Comparison of ENCODE assay signal across 8 mouse cellular contexts in genomic region chr16:57391171-57391570, GRCm38 (mm10). TPM values are rescaled to one million over a fixed set of nuclear protein-coding genes. Genes with fewer than 3 reads are reported as not detected.
DNase-seq lines count a peak whose midpoint lies in the region; ATAC-seq lines count a peak whose summit lies in the region.
"Not testable (repeated sequence)": the region's sequence is repeated elsewhere in the genome, so short reads cannot be mapped to it uniquely, and the experiment has no call there.
"Had no signal": no experiment of that assay in that cellular context is flagged by ENCODE, and none has a peak within 500 bp of the region (broad histone marks: within the 10 kb centered on the region; RNA-seq: fewer than 3 reads in every experiment).

No protein-coding gene starts in this region.

- H3K27me3 ChIP-seq in liver, embryonic 13.5 days = not testable (repeated sequence)

- not testable (repeated sequence) for H3K4me1 ChIP-seq in liver, embryonic 13.5 days (replicated peaks)

- H3K36me3 ChIP-seq in liver, embryonic 13.5 days = not testable (repeated sequence)

- not testable (repeated sequence) for H3K9ac ChIP-seq in liver, embryonic 13.5 days

- not testable (repeated sequence) for H3K27ac ChIP-seq in liver, embryonic 13.5 days

- H3K4me2 ChIP-seq in liver, embryonic 13.5 days = not testable (repeated sequence)

- WGBS in liver, embryonic 13.5 days (ENCODE audit: insufficient replicate concordance) = 30% methylated on average over 29 of the region's 39 CpGs

- DNase-seq in CD8-positive naive resting alpha-beta T cell, adult 2 months (ENCODE audit: low read depth in 2 of 2, low spot score in 2 of 2) = peak; percentile 99 to 100
- peak; percentile 91 for DNase-seq in cerebellum, adult 11-12 months
- DNase-seq in frontal cortex, postnatal 14 days (ENCODE audit: low spot score in 2 of 2) = peak; percentile 97 to 100
- DNase-seq in heart, adult 8-10 months (ENCODE audit: low spot score) = peak; percentile 95
- DNase-seq in kidney, adult 9 months = peak; percentile 98
- DNase-seq in layer of hippocampus, adult 9-11 months = peak; percentile 89
- DNase-seq in liver, embryonic 13.5 days = peak; percentile 90

- H3K4me3 ChIP-seq in liver, embryonic 13.5 days (replicated peaks) = not testable (repeated sequence)

- ATAC-seq in liver, embryonic 13.5 days (ENCODE audit: low read depth) = not testable (repeated sequence)

- H3K9me3 ChIP-seq in liver, embryonic 13.5 days (replicated peaks) = not testable (repeated sequence)

RNA-seq across cellular contexts. Expression of gene Filip1l, which starts 38.3 kb away (rescaled TPM):
- 10 to 100 TPM; 25.5 to 36.2 (median 31.4) TPM for total RNA-seq in heart, adult 8-10 months (2022)
- 2.7 and 3.8 TPM in 2 replicates for polyA plus RNA-seq in liver, embryonic 13.5 days (2015; fragmentation: Nextera tagmentation; extraction: Ambion mirVana)
- polyA plus RNA-seq: erythroblast, embryonic 14.5 days had no signal
